Mouse (Mus musculus): Measurements from ENCODE around the gene Bag5. TPM values are rescaled to one million over a fixed set of nuclear protein-coding genes. Genes with fewer than 3 reads are reported as not detected.

Gene Bag5
- total RNA-seq, 2 experiments from 2014 or later, result 10.8 to 21.8 TPM

DNA sequence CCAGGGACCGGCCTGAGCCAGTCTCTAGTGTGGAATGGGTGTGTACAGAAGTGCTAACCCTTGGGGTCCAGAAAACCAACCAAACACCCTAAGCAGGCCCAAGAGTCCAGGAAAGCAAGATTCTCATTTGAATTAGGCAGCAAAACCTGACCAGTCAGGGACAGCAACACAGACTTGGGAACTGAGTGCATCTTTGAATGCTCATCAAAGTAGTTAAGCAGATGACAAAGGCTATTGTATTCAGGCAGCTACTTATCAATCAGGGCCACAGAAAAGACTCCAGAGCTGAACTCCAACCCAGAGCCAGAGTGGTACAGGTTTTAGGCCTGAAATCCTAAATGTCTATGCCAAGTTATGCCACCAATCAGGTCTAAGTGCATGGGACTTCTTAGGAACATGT is 52.4 kb downstream of the Bag5 start:
- ATAC-seq (ENCODE audit: poor library complexity, severe bottlenecking), result no peak

Other genes with a start within 250 kb of the Bag5 start
- gene Gm266, start 227.4 kb downstream of the Bag5 start, total RNA-seq (2015), result not detected in 2 replicates
- gene Gm266, start 227.4 kb downstream of the Bag5 start, total RNA-seq (2017), result not detected in 2 replicates
- gene Eif5, start 175.2 kb downstream of the Bag5 start, total RNA-seq (2015), result 255 and 299 TPM in 2 replicates
- gene Eif5, start 175.2 kb downstream of the Bag5 start, total RNA-seq (2017), result 203 and 252 TPM in 2 replicates
- gene Mark3, start 138.7 kb downstream of the Bag5 start, total RNA-seq (2015), result 61.6 and 69.6 TPM in 2 replicates
- gene Mark3, start 138.7 kb downstream of the Bag5 start, total RNA-seq (2017), result 77.3 and 80.9 TPM in 2 replicates
- 8.0 and 9.7 TPM in 2 replicates for gene Ckb, start 40.9 kb downstream of the Bag5 start, total RNA-seq (2015)
- gene Ckb, start 40.9 kb downstream of the Bag5 start, total RNA-seq (2017), result 22.0 and 23.1 TPM in 2 replicates
- 2.3 and 3.2 TPM in 2 replicates for gene Trmt61a, start 35.2 kb downstream of the Bag5 start, total RNA-seq (2015)
- 2.2 and 3.8 TPM in 2 replicates for gene Trmt61a, start 35.2 kb downstream of the Bag5 start, total RNA-seq (2017)
- gene Apopt1, start within 50 bp of the Bag5 start, total RNA-seq (2015), result 44.6 and 45.0 TPM in 2 replicates
- gene Apopt1, start within 50 bp of the Bag5 start, total RNA-seq (2017), result 60.6 and 61.0 TPM in 2 replicates
- gene Klc1, start 45.6 kb upstream of the Bag5 start, total RNA-seq (2015), result 36.3 and 36.7 TPM in 2 replicates
- 72.7 and 83.1 TPM in 2 replicates for gene Klc1, start 45.6 kb upstream of the Bag5 start, total RNA-seq (2017)
- 3.7 and 4.6 TPM in 2 replicates for gene Xrcc3, start 100.6 kb upstream of the Bag5 start, total RNA-seq (2015)
- 3.2 and 3.3 TPM in 2 replicates for gene Xrcc3, start 100.6 kb upstream of the Bag5 start, total RNA-seq (2017)
- gene Zfyve21, start 100.9 kb upstream of the Bag5 start, total RNA-seq (2015), result 10.5 and 14.8 TPM in 2 replicates
- 7.4 and 11.0 TPM in 2 replicates for gene Zfyve21, start 100.9 kb upstream of the Bag5 start, total RNA-seq (2017)
- 3.8 and 6.9 TPM in 2 replicates for gene Ppp1r13b, start 194.9 kb upstream of the Bag5 start, total RNA-seq (2015)
- gene Ppp1r13b, start 194.9 kb upstream of the Bag5 start, total RNA-seq (2017), result 2.8 and 3.3 TPM in 2 replicates